Mouse (Mus musculus): Measurements from ENCODE around the gene Dnajc1. TPM values are rescaled to one million over a fixed set of nuclear protein-coding genes. Genes with fewer than 3 reads are reported as not detected.

Gene Dnajc1
- polyA plus RNA-seq, 1 experiment from 2014 or later: 32.9 TPM

- Histone ChIP-seq H3K36me3 (ENCODE audit: control insufficient read depth, insufficient read depth, low read length) (no peaks in the 10 kb centered on the region), H3K4me3 (ENCODE audit: low read length) (no peak overlapping the region), H3K27me3 (ENCODE audit: control insufficient read depth, insufficient read depth, low read depth, low read length) (no peaks in the 10 kb centered on the region), H3K27ac (ENCODE audit: low read length) (no peak overlapping the region), H3K4me1 (replicated peaks; ENCODE audit: control insufficient read depth, insufficient read depth, low read length) (peaks cover 3% of the 10 kb centered on the region; the same call in 1 of the 2 replicates), H3K4me2 (ENCODE audit: low read depth, low read length) (no peak overlapping the region), H3K9me3 (ENCODE audit: control insufficient read depth, low read length) (no peaks in the 10 kb centered on the region), H3K9ac (ENCODE audit: low read length) (no peak overlapping the region)
- ATAC-seq (ENCODE audit: low read depth): no peak
- 43% methylated on average over 11 of the region's 11 CpGs for WGBS
Observed at GRCm38 (mm10) chr2:18372400-18373182, 20.0 kb downstream of the Dnajc1 start.

- Histone ChIP-seq H3K27ac (ENCODE audit: low read length) (no peak overlapping the region), H3K4me3 (ENCODE audit: low read length) (no peak overlapping the region), H3K9me3 (ENCODE audit: control insufficient read depth, low read length) (no peaks in the 10 kb centered on the region), H3K4me1 (replicated peaks; ENCODE audit: control insufficient read depth, insufficient read depth, low read length) (peaks cover 3% of the 10 kb centered on the region; the same call in 1 of the 2 replicates), H3K27me3 (ENCODE audit: control insufficient read depth, insufficient read depth, low read depth, low read length) (no peaks in the 10 kb centered on the region), H3K9ac (ENCODE audit: low read length) (no peak overlapping the region), H3K36me3 (ENCODE audit: control insufficient read depth, insufficient read depth, low read length) (no peaks in the 10 kb centered on the region), H3K4me2 (ENCODE audit: low read depth, low read length) (no peak overlapping the region)
- peak; percentile 47; the same call in 1 of the 2 replicates for ATAC-seq (ENCODE audit: low read depth)
- WGBS: 76% methylated on average over 4 of the region's 4 CpGs
Observed at GRCm38 (mm10) chr2:18370794-18371498, 21.7 kb downstream of the Dnajc1 start.

- ATAC-seq (ENCODE audit: low read depth): no peak
- peaks cover 3% of the 10 kb centered on the region; the same call in 1 of the 2 replicates for H3K9me3 ChIP-seq (ENCODE audit: control insufficient read depth, low read length)
- H3K36me3 ChIP-seq (ENCODE audit: control insufficient read depth, insufficient read depth, low read length): peaks cover 4% of the 10 kb centered on the region; the same call in 1 of the 2 replicates
- WGBS: 72% methylated on average over 1 of the region's 1 CpGs
- no peaks in the 10 kb centered on the region for H3K4me1 ChIP-seq (replicated peaks; ENCODE audit: control insufficient read depth, insufficient read depth, low read length)
- no peak overlapping the region for H3K4me3 ChIP-seq (ENCODE audit: low read length)
- no peak overlapping the region for H3K9ac ChIP-seq (ENCODE audit: low read length)
- no peak overlapping the region for H3K27ac ChIP-seq (ENCODE audit: low read length)
- no peak overlapping the region for H3K4me2 ChIP-seq (ENCODE audit: low read depth, low read length)
- no peaks in the 10 kb centered on the region for H3K27me3 ChIP-seq (ENCODE audit: control insufficient read depth, insufficient read depth, low read depth, low read length)
Observed at GRCm38 (mm10) chr2:18364402-18364801, 28.2 kb downstream of the Dnajc1 start.

- Histone ChIP-seq H3K9me3 (ENCODE audit: control insufficient read depth, low read length) (peaks cover 2% of the 10 kb centered on the region; the same call in 1 of the 2 replicates), H3K36me3 (ENCODE audit: control insufficient read depth, insufficient read depth, low read length) (no peaks in the 10 kb centered on the region), H3K4me2 (ENCODE audit: low read depth, low read length) (no peak overlapping the region), H3K4me1 (replicated peaks; ENCODE audit: control insufficient read depth, insufficient read depth, low read length) (no peaks in the 10 kb centered on the region), H3K27me3 (ENCODE audit: control insufficient read depth, insufficient read depth, low read depth, low read length) (no peaks in the 10 kb centered on the region), H3K4me3 (ENCODE audit: low read length) (no peak overlapping the region), H3K9ac (ENCODE audit: low read length) (no peak overlapping the region), H3K27ac (ENCODE audit: low read length) (no peak overlapping the region)
- no peak for ATAC-seq (ENCODE audit: low read depth)
Observed at GRCm38 (mm10) chr2:18355293-18355692, 37.3 kb downstream of the Dnajc1 start.

GRCm38 (mm10) chr2:18352620-18353019 is 40.0 kb downstream of the Dnajc1 start:
- Histone ChIP-seq H3K4me1 (replicated peaks; ENCODE audit: control insufficient read depth, insufficient read depth, low read length) (no peaks in the 10 kb centered on the region), H3K36me3 (ENCODE audit: control insufficient read depth, insufficient read depth, low read length) (no peaks in the 10 kb centered on the region), H3K27me3 (ENCODE audit: control insufficient read depth, insufficient read depth, low read depth, low read length) (no peaks in the 10 kb centered on the region), H3K4me3 (ENCODE audit: low read length) (no peak overlapping the region), H3K9me3 (ENCODE audit: control insufficient read depth, low read length) (peaks cover 2% of the 10 kb centered on the region; the same call in 1 of the 2 replicates), H3K27ac (ENCODE audit: low read length) (no peak overlapping the region), H3K4me2 (ENCODE audit: low read depth, low read length) (no peak overlapping the region), H3K9ac (ENCODE audit: low read length) (no peak overlapping the region)
- no peak for ATAC-seq (ENCODE audit: low read depth)
- 89% methylated on average over 2 of the region's 2 CpGs for WGBS

- H3K27ac ChIP-seq (ENCODE audit: low read length): no peak overlapping the region
- no peak overlapping the region for H3K9ac ChIP-seq (ENCODE audit: low read length)
- no peaks in the 10 kb centered on the region for H3K36me3 ChIP-seq (ENCODE audit: control insufficient read depth, insufficient read depth, low read length)
- no peaks in the 10 kb centered on the region for H3K27me3 ChIP-seq (ENCODE audit: control insufficient read depth, insufficient read depth, low read depth, low read length)
- no peaks in the 10 kb centered on the region for H3K9me3 ChIP-seq (ENCODE audit: control insufficient read depth, low read length)
- no peak for ATAC-seq (ENCODE audit: low read depth)
- H3K4me1 ChIP-seq (replicated peaks; ENCODE audit: control insufficient read depth, insufficient read depth, low read length): no peaks in the 10 kb centered on the region
- H3K4me2 ChIP-seq (ENCODE audit: low read depth, low read length): no peak overlapping the region
- no peak overlapping the region for H3K4me3 ChIP-seq (ENCODE audit: low read length)
- WGBS: 66% methylated on average over 2 of the region's 2 CpGs
Observed at GRCm38 (mm10) chr2:18343464-18343863, 49.2 kb downstream of the Dnajc1 start.

- no peaks in the 10 kb centered on the region for H3K4me1 ChIP-seq (replicated peaks; ENCODE audit: control insufficient read depth, insufficient read depth, low read length)
- no peak overlapping the region for H3K4me2 ChIP-seq (ENCODE audit: low read depth, low read length)
- H3K4me3 ChIP-seq (ENCODE audit: low read length): no peak overlapping the region
- H3K9ac ChIP-seq (ENCODE audit: low read length): no peak overlapping the region
- no peaks in the 10 kb centered on the region for H3K27me3 ChIP-seq (ENCODE audit: control insufficient read depth, insufficient read depth, low read depth, low read length)
- no peak overlapping the region for H3K27ac ChIP-seq (ENCODE audit: low read length)
- 88% methylated on average over 2 of the region's 2 CpGs for WGBS
- peaks cover 7% of the 10 kb centered on the region; the same call in 1 of the 2 replicates for H3K9me3 ChIP-seq (ENCODE audit: control insufficient read depth, low read length)
- H3K36me3 ChIP-seq (ENCODE audit: control insufficient read depth, insufficient read depth, low read length): no peaks in the 10 kb centered on the region
- no peak for ATAC-seq (ENCODE audit: low read depth)
Observed at GRCm38 (mm10) chr2:18318671-18319070, 74.0 kb downstream of the Dnajc1 start.

GRCm38 (mm10) chr2:18317503-18318281 is 74.9 kb downstream of the Dnajc1 start:
- Histone ChIP-seq H3K4me3 (ENCODE audit: low read length) (no peak overlapping the region), H3K9ac (ENCODE audit: low read length) (no peak overlapping the region), H3K36me3 (ENCODE audit: control insufficient read depth, insufficient read depth, low read length) (no peaks in the 10 kb centered on the region), H3K27me3 (ENCODE audit: control insufficient read depth, insufficient read depth, low read depth, low read length) (no peaks in the 10 kb centered on the region), H3K27ac (ENCODE audit: low read length) (no peak overlapping the region), H3K4me1 (replicated peaks; ENCODE audit: control insufficient read depth, insufficient read depth, low read length) (no peaks in the 10 kb centered on the region), H3K4me2 (ENCODE audit: low read depth, low read length) (no peak overlapping the region), H3K9me3 (ENCODE audit: control insufficient read depth, low read length) (peaks cover 7% of the 10 kb centered on the region; the same call in 1 of the 2 replicates)
- WGBS: 83% methylated on average over 7 of the region's 7 CpGs
- ATAC-seq (ENCODE audit: low read depth): no peak

GRCm38 (mm10) chr2:18316909-18317308 is 75.7 kb downstream of the Dnajc1 start:
- no peak for ATAC-seq (ENCODE audit: low read depth)
- Histone ChIP-seq H3K27ac (ENCODE audit: low read length) (no peak overlapping the region), H3K4me3 (ENCODE audit: low read length) (no peak overlapping the region), H3K36me3 (ENCODE audit: control insufficient read depth, insufficient read depth, low read length) (no peaks in the 10 kb centered on the region), H3K9me3 (ENCODE audit: control insufficient read depth, low read length) (peaks cover 5% of the 10 kb centered on the region; the same call in 1 of the 2 replicates), H3K27me3 (ENCODE audit: control insufficient read depth, insufficient read depth, low read depth, low read length) (no peaks in the 10 kb centered on the region), H3K4me2 (ENCODE audit: low read depth, low read length) (no peak overlapping the region), H3K4me1 (replicated peaks; ENCODE audit: control insufficient read depth, insufficient read depth, low read length) (no peaks in the 10 kb centered on the region), H3K9ac (ENCODE audit: low read length) (no peak overlapping the region)
- WGBS: 71% methylated on average over 2 of the region's 2 CpGs
